Mouse (Mus musculus) MEL (cell line): ENCODE measurements around the gene Lix1. TPM values are rescaled to one million over a fixed set of nuclear protein-coding genes. Genes with fewer than 3 reads are reported as not detected.
A peak's percentile ranks its signal among the peaks of the same experiment; 100 is the strongest.

Source experiments
- DNase-seq: peaks from one replicate; pipeline ENCODE4 v3.0.0; 2011; ENCODE audit warnings: low read depth, low spot score
- H3K27ac ChIP-seq: 2 replicates; pipeline ENCODE4 v1.5.1; 2012; ENCODE audit warnings: low read depth, mild to moderate bottlenecking, control low read depth, low read length, moderate library complexity; ENCODE audit not compliant: control insufficient read depth
- H3K27me3 ChIP-seq, 2 experiments: fragments of 150-350 bp in 1 of 2; sonication (generic) in 1 of 2; 2 replicates each; pipeline ENCODE4 v1.6.1; 2012; ENCODE audit warnings: low read length in 2 of 2, mild to moderate bottlenecking in 2 of 2, improper control_type of control experiment in 1 of 2, moderate library complexity in 1 of 2; ENCODE audit not compliant: insufficient read depth in 2 of 2, control insufficient read depth in 1 of 2
- H3K36me3 ChIP-seq, 2 experiments: 2 replicates each; pipeline ENCODE4 v1.6.1; 2012 to 2014; ENCODE audit warnings: low read length in 2 of 2, improper control_type of control experiment in 1 of 2, inconsistent platforms in 1 of 2, mild to moderate bottlenecking in 1 of 2; ENCODE audit not compliant: insufficient read depth in 2 of 2, control insufficient read depth in 1 of 2
- H3K4me1 ChIP-seq, 2 experiments: fragments of 150-350 bp in 1 of 2; sonication (generic) in 1 of 2; 2 replicates each; pipeline ENCODE4 v1.6.1; 2012; ENCODE audit warnings: low read length in 2 of 2, improper control_type of control experiment in 1 of 2, mild to moderate bottlenecking in 1 of 2; ENCODE audit not compliant: insufficient read depth in 2 of 2, control insufficient read depth in 1 of 2
- H3K4me3 ChIP-seq, 2 experiments: fragments of 150-350 bp in 1 of 2; sonication (generic) in 1 of 2; 2 replicates each; pipeline ENCODE4 v1.5.1; 2012; ENCODE audit warnings: low read depth in 2 of 2, low read length in 2 of 2, mild to moderate bottlenecking in 2 of 2, moderate library complexity in 2 of 2, control low read depth in 1 of 2, improper control_type of control experiment in 1 of 2; ENCODE audit not compliant: control insufficient read depth in 1 of 2, insufficient read depth in 1 of 2
- H3K79me2 ChIP-seq: 2 replicates; pipeline ENCODE4 v1.6.1; 2012; ENCODE audit warnings: mild to moderate bottlenecking, low read length, moderate library complexity; ENCODE audit not compliant: control insufficient read depth, poor library complexity, insufficient read depth
- H3K9ac ChIP-seq: 2 replicates; pipeline ENCODE4 v1.6.1; 2012; ENCODE audit warnings: low read depth, mild to moderate bottlenecking, control low read depth, low read length, moderate library complexity; ENCODE audit not compliant: control insufficient read depth, poor library complexity, severe bottlenecking
- H3K9me3 ChIP-seq: fragments of 150-350 bp; sonication (generic); replicated peaks from 2 replicates; pipeline ENCODE4 v1.6.1; 2012; ENCODE audit warnings: mild to moderate bottlenecking, low read length, improper control_type of control experiment, moderate library complexity; ENCODE audit not compliant: insufficient read depth
- CHD1 ChIP-seq: IDR thresholded peaks from 2 replicates; pipeline ENCODE4 v1.6.1; 2012; ENCODE audit warnings: low read depth, mild to moderate bottlenecking, inconsistent platforms, low read length, improper control_type of control experiment
- CTCF ChIP-seq, 3 experiments: IDR thresholded peaks in 2 of 3; conservative IDR thresholded peaks in 1 of 3; 2 replicates each; pipeline ENCODE4 v1.5.1; 2011 to 2012; ENCODE audit warnings: low read length in 3 of 3, low read depth in 2 of 3, mild to moderate bottlenecking in 2 of 3, improper control_type of control experiment in 1 of 3, inconsistent platforms in 1 of 3, mixed read lengths in 1 of 3, moderate library complexity in 1 of 3; ENCODE audit not compliant: control insufficient read depth in 1 of 3, insufficient read depth in 1 of 3, poor library complexity in 1 of 3, severe bottlenecking in 1 of 3
- EP300 ChIP-seq, 2 experiments: IDR thresholded peaks; 2 replicates each; pipeline ENCODE4 v1.6.1; 2011; ENCODE audit warnings: improper control_type of control experiment in 2 of 2, low read length in 2 of 2, low read depth in 1 of 2, mild to moderate bottlenecking in 1 of 2
- ETS1 ChIP-seq: IDR thresholded peaks from 2 replicates; pipeline ENCODE4 v1.6.1; 2012; ENCODE audit warnings: low read depth, mild to moderate bottlenecking, inconsistent platforms, low read length, improper control_type of control experiment, moderate library complexity
- GATA1 ChIP-seq: IDR thresholded peaks from 2 replicates; pipeline ENCODE4 v1.6.1; 2011; ENCODE audit warnings: low read depth, low read length, improper control_type of control experiment
- HCFC1 ChIP-seq: IDR thresholded peaks from 2 replicates; pipeline ENCODE4 v1.6.1; 2012; ENCODE audit warnings: low read depth, mild to moderate bottlenecking, inconsistent platforms, low read length, improper control_type of control experiment, moderate library complexity
- KAT2A ChIP-seq: conservative IDR thresholded peaks from 2 replicates; pipeline ENCODE4 v1.6.1; 2012; ENCODE audit warnings: low read depth, low read length, improper control_type of control experiment, inconsistent platforms
- MAFK ChIP-seq: IDR thresholded peaks from 2 replicates; pipeline ENCODE4 v1.6.1; 2011; ENCODE audit warnings: low read depth, mild to moderate bottlenecking, low read length, improper control_type of control experiment, borderline replicate concordance
- MAZ ChIP-seq: IDR thresholded peaks from 2 replicates; pipeline ENCODE4 v1.6.1; 2012; ENCODE audit warnings: low read depth, mild to moderate bottlenecking, inconsistent platforms, low read length, improper control_type of control experiment
- MEF2A ChIP-seq: IDR thresholded peaks from 2 replicates; pipeline ENCODE4 v1.6.1; 2014; ENCODE audit warnings: low read depth, mild to moderate bottlenecking, inconsistent platforms, low read length, improper control_type of control experiment; ENCODE audit not compliant: poor library complexity, insufficient replicate concordance, severe bottlenecking; ENCODE audit errors: extremely low read depth
- NRF1 ChIP-seq: IDR thresholded peaks from 2 replicates; pipeline ENCODE4 v1.6.1; 2014; ENCODE audit warnings: low read depth, mild to moderate bottlenecking, inconsistent platforms, low read length, improper control_type of control experiment, moderate library complexity; ENCODE audit not compliant: poor library complexity, insufficient read depth, severe bottlenecking
- POLR2A ChIP-seq, 2 experiments: IDR thresholded peaks; 2 replicates each; pipeline ENCODE4 v1.6.1; 2011 to 2012; ENCODE audit warnings: low read length in 2 of 2, mild to moderate bottlenecking in 2 of 2, control low read depth in 1 of 2, improper control_type of control experiment in 1 of 2, low read depth in 1 of 2, moderate library complexity in 1 of 2; ENCODE audit not compliant: control insufficient read depth in 1 of 2, insufficient read depth in 1 of 2, poor library complexity in 1 of 2
- POLR2AphosphoS2 ChIP-seq: IDR thresholded peaks from 2 replicates; pipeline ENCODE4 v1.6.1; 2011; ENCODE audit warnings: low read length, improper control_type of control experiment
- RAD21 ChIP-seq: IDR thresholded peaks from 2 replicates; pipeline ENCODE4 v1.6.1; 2011; ENCODE audit warnings: mild to moderate bottlenecking, low read depth, low read length, improper control_type of control experiment
- RCOR1 ChIP-seq: IDR thresholded peaks from 2 replicates; pipeline ENCODE4 v1.6.1; 2012; ENCODE audit warnings: low read depth, mild to moderate bottlenecking, inconsistent platforms, low read length, improper control_type of control experiment
- SIN3A ChIP-seq: IDR thresholded peaks from 2 replicates; pipeline ENCODE4 v1.6.1; 2012; ENCODE audit warnings: low read length, improper control_type of control experiment, inconsistent platforms
- SMC3 ChIP-seq: IDR thresholded peaks from 2 replicates; pipeline ENCODE4 v1.6.1; 2011; ENCODE audit warnings: low read depth, low read length, improper control_type of control experiment
- TAL1 ChIP-seq: IDR thresholded peaks from 2 replicates; pipeline ENCODE4 v1.6.1; 2012; ENCODE audit warnings: mild to moderate bottlenecking, inconsistent platforms, low read length, moderate library complexity, mixed read lengths
- ZC3H11A ChIP-seq: IDR thresholded peaks from 2 replicates; pipeline ENCODE4 v1.6.1; 2012; ENCODE audit warnings: low read depth, mild to moderate bottlenecking, inconsistent platforms, low read length, improper control_type of control experiment
- ZNF384 ChIP-seq: IDR thresholded peaks from 2 replicates; pipeline ENCODE4 v1.6.1; 2012; ENCODE audit warnings: low read depth, mild to moderate bottlenecking, inconsistent platforms, low read length, improper control_type of control experiment
- polyA plus RNA-seq, 2 experiments: library from polyadenylated mRNA; stranded (reverse) in 1 of 2; unstranded in 1 of 2; fragments of >175 nt in 1 of 2; fragments of >200 nt in 1 of 2; gene quantifications; 2 replicates each; pipeline versions ENCODE4 v1.2.1 to v1.2.4; 2012; ENCODE audit warnings: low replicate concordance in 2 of 2, low read depth in 1 of 2; ENCODE audit not compliant: insufficient read length in 2 of 2, insufficient read depth in 1 of 2, missing spikeins in 1 of 2
- total RNA-seq: library from RNA; depleted of rRNA; stranded (reverse); fragments of 300-350 nt; gene quantifications from 2 replicates; pipeline ENCODE4 v1.2.3, GENCODE M21; 2012

Gene Lix1
- total and polyA plus RNA-seq, 3 experiments = not detected

DNA sequence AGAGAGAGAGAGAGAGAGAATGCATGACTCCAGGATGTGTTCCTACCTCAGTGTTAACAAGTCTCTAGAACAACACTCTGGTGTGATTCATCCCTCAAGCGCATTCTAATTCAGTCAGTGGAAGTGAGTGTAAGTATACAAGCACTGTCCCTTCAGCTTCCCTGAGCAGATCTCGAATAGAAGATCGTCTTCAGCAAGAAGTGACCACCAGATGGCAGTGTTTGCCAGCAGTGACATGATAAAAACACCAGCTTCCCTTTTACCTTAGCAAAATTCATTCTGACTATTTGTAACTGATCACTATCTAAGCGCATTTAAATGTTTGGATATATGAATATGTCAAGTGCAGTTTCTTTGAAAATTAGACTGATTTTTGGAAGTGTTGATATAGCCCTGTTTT lies 8.1 kb upstream of the Lix1 start:
- TF ChIP-seq TAL1 (no peak), ZC3H11A (peak; percentile 71), CTCF (IDR thresholded peaks at IDR 0.05 in 2 of 3, conservative IDR thresholded peaks at IDR 0.05 in 1 of 3; ENCODE audit: control insufficient read depth in 1 of 3, insufficient read depth in 1 of 3, low read depth in 2 of 3, low read length in 3 of 3, poor library complexity in 1 of 3, severe bottlenecking in 1 of 3) (peak; percentile 64 to 77 (median 76)), SIN3A (no peak), POLR2AphosphoS2 (no peak), GATA1 (peak; percentile 56), SMC3 (peak; percentile 88), RCOR1 (no peak), HCFC1 (no peak), RAD21 (peak; percentile 80), POLR2A (IDR thresholded peaks at IDR 0.05; ENCODE audit: control insufficient read depth in 1 of 2, insufficient read depth in 1 of 2, low read depth in 1 of 2, low read length in 2 of 2, poor library complexity in 1 of 2) (0 out of 4 replicates have a peak, but pooled peaks of 1 of the 2 experiments have one; percentile 17), NRF1 (no peak)
- no peak overlapping the region for H3K4me3 ChIP-seq
- peaks cover 3 to 11% of the 10 kb centered on the region in 2 experiments for H3K4me1 ChIP-seq
- H3K9ac ChIP-seq = no peak overlapping the region
- no peak overlapping the region for H3K27ac ChIP-seq
- H3K36me3 ChIP-seq = peaks cover 10 to 13% of the 10 kb centered on the region in 2 experiments
- peak; percentile 85 for DNase-seq
- H3K9me3 ChIP-seq = no peaks in the 10 kb centered on the region
- no peaks in the 10 kb centered on the region for H3K27me3 ChIP-seq
- peaks cover 2% of the 10 kb centered on the region; the same call in 1 of the 2 replicates for H3K79me2 ChIP-seq

DNA sequence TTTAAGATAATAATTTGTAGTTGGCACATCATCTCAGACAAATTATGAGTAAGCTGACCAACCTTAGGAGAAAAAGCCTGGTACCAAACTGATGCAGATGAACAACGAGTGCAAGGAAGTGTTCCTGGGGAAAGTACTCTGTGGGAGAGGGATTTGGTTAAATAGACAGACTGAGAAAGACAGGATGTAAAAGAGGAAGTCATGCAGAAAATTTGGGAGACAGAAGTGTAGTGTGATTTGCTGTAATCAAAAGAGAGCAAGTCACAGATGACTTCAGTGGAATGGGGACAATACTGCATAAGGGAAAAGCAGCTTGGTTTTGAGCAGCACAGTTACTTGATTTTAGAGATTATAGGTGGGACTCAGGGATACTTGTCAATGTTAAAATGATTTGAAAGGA lies 5.6 kb upstream of the Lix1 start:
- Histone ChIP-seq H3K9me3 (no peaks in the 10 kb centered on the region), H3K27ac (no peak overlapping the region), H3K36me3 (peaks cover 6% of the 10 kb centered on the region in 2 experiments), H3K79me2 (peaks cover 2% of the 10 kb centered on the region; the same call in 1 of the 2 replicates), H3K4me1 (peaks cover 3 to 6% of the 10 kb centered on the region in 2 experiments), H3K9ac (no peak overlapping the region), H3K4me3 (no peak overlapping the region), H3K27me3 (no peaks in the 10 kb centered on the region)
- DNase-seq = no peak
- TF ChIP-seq RCOR1 (peak; percentile 17; the same call in 1 of the 2 replicates), SIN3A (no peak)

DNA sequence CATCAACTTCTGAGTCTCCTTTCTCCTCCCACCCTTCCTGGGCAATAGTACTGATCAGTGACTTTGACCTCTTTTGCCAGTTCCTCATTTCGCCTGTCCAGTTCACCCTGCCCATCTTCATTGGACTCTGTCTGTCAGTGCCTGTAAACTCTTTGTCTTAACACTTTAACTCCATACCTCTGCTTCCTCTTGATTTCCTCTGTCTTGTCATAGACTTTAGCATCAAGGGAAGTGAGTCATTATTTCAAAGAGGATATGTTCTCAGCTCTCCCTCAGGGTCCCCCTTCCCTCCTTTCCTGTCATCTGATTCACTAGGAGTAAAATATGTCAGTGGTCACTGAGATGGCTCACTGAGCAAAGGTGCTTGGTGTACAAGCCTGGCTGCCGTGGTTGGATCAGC lies 3.8 kb upstream of the Lix1 start:
- Histone ChIP-seq H3K79me2 (no peaks in the 10 kb centered on the region; the same call in 1 of the 2 replicates), H3K9ac (no peak overlapping the region), H3K36me3 (peaks cover 2 to 3% of the 10 kb centered on the region in 2 experiments; a peak in 3 of 4 replicates), H3K4me3 (no peak overlapping the region), H3K9me3 (no peaks in the 10 kb centered on the region), H3K4me1 (peaks cover 0 to 2% of the 10 kb centered on the region in 2 experiments; a peak in 1 of 4 replicates), H3K27ac (no peak overlapping the region), H3K27me3 (no peaks in the 10 kb centered on the region)
- no peak for DNase-seq
- TF ChIP-seq ZNF384 (no peak), MEF2A (no peak), GATA1 (no peak), ETS1 (no peak), EP300 (IDR thresholded peaks at IDR 0.05; ENCODE audit: low read depth in 1 of 2, low read length in 2 of 2) (no peak), SMC3 (no peak), KAT2A (no peak), CHD1 (no peak), HCFC1 (no peak), MAZ (no peak), MAFK (no peak), POLR2A (IDR thresholded peaks at IDR 0.05; ENCODE audit: control insufficient read depth in 1 of 2, insufficient read depth in 1 of 2, low read depth in 1 of 2, low read length in 2 of 2, poor library complexity in 1 of 2) (no peak)
